Mouse (Mus musculus): ENCODE results near the gene Ddah1. TPM values are rescaled to one million over a fixed set of nuclear protein-coding genes. Genes with fewer than 3 reads are reported as not detected.
A peak's percentile ranks its signal among the peaks of the same experiment; 100 is the strongest.

The Ddah1 gene
- polyA plus RNA-seq, 1 experiment: 43.7 TPM

GRCm38 (mm10) chr3:145916374-145916773, 157.9 kb downstream of the Ddah1 start:
- H3K27ac ChIP-seq (ENCODE audit: insufficient read depth, low read length): no peak overlapping the region
- H3K27me3 ChIP-seq (ENCODE audit: control insufficient read depth, insufficient read depth, low read length, poor library complexity, severe bottlenecking): no peaks in the 10 kb centered on the region
- peaks cover 3% of the 10 kb centered on the region for H3K4me1 ChIP-seq (ENCODE audit: control insufficient read depth, insufficient read depth, low read length)
- H3K9ac ChIP-seq (ENCODE audit: low read depth, poor library complexity, severe bottlenecking): no peak overlapping the region
- TF ChIP-seq EP300 (IDR thresholded peaks at IDR 0.05; ENCODE audit: insufficient read depth, low read depth, low read length) (no peak), POLR2A (IDR thresholded peaks at IDR 0.05; ENCODE audit: insufficient read depth, low read length) (no peak), CTCF (IDR thresholded peaks at IDR 0.05; ENCODE audit: low read depth, low read length) (no peak)
- H3K9me3 ChIP-seq (replicated peaks; ENCODE audit: control insufficient read depth, insufficient read depth, low read length, poor library complexity, severe bottlenecking): peaks cover 4% of the 10 kb centered on the region
- H3K36me3 ChIP-seq (ENCODE audit: control insufficient read depth, insufficient read depth, low read length, poor library complexity, severe bottlenecking): no peaks in the 10 kb centered on the region
- no peak overlapping the region for H3K4me3 ChIP-seq (ENCODE audit: low read depth, low read length)

- TF ChIP-seq EP300 (IDR thresholded peaks at IDR 0.05; ENCODE audit: insufficient read depth, low read depth, low read length): no peak
- TF ChIP-seq POLR2A (IDR thresholded peaks at IDR 0.05; ENCODE audit: insufficient read depth, low read length): no peak
- no peak for TF ChIP-seq CTCF (IDR thresholded peaks at IDR 0.05; ENCODE audit: low read depth, low read length)
- no peak overlapping the region for H3K9ac ChIP-seq (ENCODE audit: low read depth, poor library complexity, severe bottlenecking)
- H3K4me3 ChIP-seq (ENCODE audit: low read depth, low read length): no peak overlapping the region
- H3K4me1 ChIP-seq (ENCODE audit: control insufficient read depth, insufficient read depth, low read length): peaks cover 3% of the 10 kb centered on the region
- H3K27me3 ChIP-seq (ENCODE audit: control insufficient read depth, insufficient read depth, low read length, poor library complexity, severe bottlenecking): no peaks in the 10 kb centered on the region
- H3K9me3 ChIP-seq (replicated peaks; ENCODE audit: control insufficient read depth, insufficient read depth, low read length, poor library complexity, severe bottlenecking): peaks cover 4% of the 10 kb centered on the region
- H3K36me3 ChIP-seq (ENCODE audit: control insufficient read depth, insufficient read depth, low read length, poor library complexity, severe bottlenecking): no peaks in the 10 kb centered on the region
- H3K27ac ChIP-seq (ENCODE audit: insufficient read depth, low read length): no peak overlapping the region
Measured at GRCm38 (mm10) chr3:145916826-145917225, 158.4 kb downstream of the Ddah1 start.

GRCm38 (mm10) chr3:145922019-145922854, 163.8 kb downstream of the Ddah1 start, which contains the start of gene Bcl10:
Bcl10 (plus strand) TSS chr3:145922804.
- TF ChIP-seq POLR2A (IDR thresholded peaks at IDR 0.05; ENCODE audit: insufficient read depth, low read length): no peak
- no peak for TF ChIP-seq EP300 (IDR thresholded peaks at IDR 0.05; ENCODE audit: insufficient read depth, low read depth, low read length)
- TF ChIP-seq CTCF (IDR thresholded peaks at IDR 0.05; ENCODE audit: low read depth, low read length): no peak
- Histone ChIP-seq H3K4me3 (ENCODE audit: low read depth, low read length) (peak within 1 kb of the TSS; percentile 66), H3K4me1 (ENCODE audit: control insufficient read depth, insufficient read depth, low read length) (peaks cover 2% of the 10 kb centered on the region), H3K9ac (ENCODE audit: low read depth, poor library complexity, severe bottlenecking) (peak within 1 kb of the TSS; percentile 39; the same call in 1 of the 2 replicates), H3K9me3 (replicated peaks; ENCODE audit: control insufficient read depth, insufficient read depth, low read length, poor library complexity, severe bottlenecking) (peaks cover 4% of the 10 kb centered on the region), H3K27ac (ENCODE audit: insufficient read depth, low read length) (peak within 1 kb of the TSS; percentile 27; the same call in 1 of the 2 replicates), H3K27me3 (ENCODE audit: control insufficient read depth, insufficient read depth, low read length, poor library complexity, severe bottlenecking) (no peaks in the 10 kb centered on the region), H3K36me3 (ENCODE audit: control insufficient read depth, insufficient read depth, low read length, poor library complexity, severe bottlenecking) (no peaks in the 10 kb centered on the region; the same call in 1 of the 2 replicates)

GRCm38 (mm10) chr3:145922971-145923370, 164.5 kb downstream of the Ddah1 start:
- Histone ChIP-seq H3K4me1 (ENCODE audit: control insufficient read depth, insufficient read depth, low read length) (peaks cover 2% of the 10 kb centered on the region), H3K36me3 (ENCODE audit: control insufficient read depth, insufficient read depth, low read length, poor library complexity, severe bottlenecking) (peaks cover 4% of the 10 kb centered on the region; the same call in 1 of the 2 replicates), H3K27me3 (ENCODE audit: control insufficient read depth, insufficient read depth, low read length, poor library complexity, severe bottlenecking) (no peaks in the 10 kb centered on the region), H3K9me3 (replicated peaks; ENCODE audit: control insufficient read depth, insufficient read depth, low read length, poor library complexity, severe bottlenecking) (peaks cover 4% of the 10 kb centered on the region), H3K9ac (ENCODE audit: low read depth, poor library complexity, severe bottlenecking) (no peak overlapping the region), H3K4me3 (ENCODE audit: low read depth, low read length) (no peak overlapping the region), H3K27ac (ENCODE audit: insufficient read depth, low read length) (no peak overlapping the region)
- TF ChIP-seq CTCF (IDR thresholded peaks at IDR 0.05; ENCODE audit: low read depth, low read length) (no peak), EP300 (IDR thresholded peaks at IDR 0.05; ENCODE audit: insufficient read depth, low read depth, low read length) (no peak), POLR2A (IDR thresholded peaks at IDR 0.05; ENCODE audit: insufficient read depth, low read length) (no peak)

- peak overlapping the region; percentile 94 for H3K9ac ChIP-seq (ENCODE audit: low read depth, poor library complexity, severe bottlenecking)
- peaks cover 2% of the 10 kb centered on the region for H3K4me1 ChIP-seq (ENCODE audit: control insufficient read depth, insufficient read depth, low read length)
- TF ChIP-seq POLR2A (IDR thresholded peaks at IDR 0.05; ENCODE audit: insufficient read depth, low read length) (peak; percentile 96), CTCF (IDR thresholded peaks at IDR 0.05; ENCODE audit: low read depth, low read length) (no peak), EP300 (IDR thresholded peaks at IDR 0.05; ENCODE audit: insufficient read depth, low read depth, low read length) (no peak)
- no peaks in the 10 kb centered on the region for H3K27me3 ChIP-seq (ENCODE audit: control insufficient read depth, insufficient read depth, low read length, poor library complexity, severe bottlenecking)
- H3K36me3 ChIP-seq (ENCODE audit: control insufficient read depth, insufficient read depth, low read length, poor library complexity, severe bottlenecking): peaks cover 4% of the 10 kb centered on the region; the same call in 1 of the 2 replicates
- H3K4me3 ChIP-seq (ENCODE audit: low read depth, low read length): peak overlapping the region; percentile 88
- no peaks in the 10 kb centered on the region; the same call in none of the 2 replicates for H3K9me3 ChIP-seq (replicated peaks; ENCODE audit: control insufficient read depth, insufficient read depth, low read length, poor library complexity, severe bottlenecking)
- peak overlapping the region; percentile 27; the same call in 1 of the 2 replicates for H3K27ac ChIP-seq (ENCODE audit: insufficient read depth, low read length)
Measured at GRCm38 (mm10) chr3:145923874-145924577, 165.6 kb downstream of the Ddah1 start.

All from ES-Bruce4 (cell line).